Mouse (Mus musculus): ENCODE measurements around the gene Cxcl2.

The Cxcl2 gene

GRCm38 (mm10) chr5:90903339-90904020 lies at the start of gene Cxcl2:
Gene Cxcl2, plus strand, starts transcription at chr5:90903871.
- DNase-seq (ENCODE audit: low spot score), result peak; percentile 10

GRCm38 (mm10) chr5:90855308-90856230 lies 48.1 kb upstream of the Cxcl2 start:
- no peak for DNase-seq (ENCODE audit: low spot score)

GRCm38 (mm10) chr5:90857463-90857862 lies 46.2 kb upstream of the Cxcl2 start:
- no peak for DNase-seq (ENCODE audit: low spot score)

GRCm38 (mm10) chr5:90858429-90858828 lies 45.2 kb upstream of the Cxcl2 start:
- DNase-seq (ENCODE audit: low spot score), result no peak

- DNase-seq (ENCODE audit: low spot score), result no peak
These were observed 44.6 kb upstream of the Cxcl2 start for GRCm38 (mm10) chr5:90859031-90859430.

- DNase-seq (ENCODE audit: low spot score), result no peak
These were observed 41.7 kb upstream of the Cxcl2 start for GRCm38 (mm10) chr5:90861876-90862375.

- DNase-seq (ENCODE audit: low spot score), result no peak
These were observed 36.9 kb upstream of the Cxcl2 start for GRCm38 (mm10) chr5:90866770-90867169.

GRCm38 (mm10) chr5:90872377-90872776 lies 31.3 kb upstream of the Cxcl2 start:
- no peak for DNase-seq (ENCODE audit: low spot score)

- no peak for DNase-seq (ENCODE audit: low spot score)
These were observed 27.6 kb upstream of the Cxcl2 start for GRCm38 (mm10) chr5:90876045-90876444.

GRCm38 (mm10) chr5:90876471-90877172 lies 27.0 kb upstream of the Cxcl2 start:
- no peak for DNase-seq (ENCODE audit: low spot score)

GRCm38 (mm10) chr5:90877173-90877512 lies 26.5 kb upstream of the Cxcl2 start:
- DNase-seq (ENCODE audit: low spot score), result no peak

- no peak for DNase-seq (ENCODE audit: low spot score)
These were observed 24.2 kb upstream of the Cxcl2 start for GRCm38 (mm10) chr5:90879307-90880014.

- no peak for DNase-seq (ENCODE audit: low spot score)
These were observed 23.3 kb upstream of the Cxcl2 start for GRCm38 (mm10) chr5:90880335-90880850.

GRCm38 (mm10) chr5:90881021-90881420 lies 22.6 kb upstream of the Cxcl2 start:
- no peak for DNase-seq (ENCODE audit: low spot score)

GRCm38 (mm10) chr5:90881682-90882081 lies 22.0 kb upstream of the Cxcl2 start:
- no peak for DNase-seq (ENCODE audit: low spot score)

- DNase-seq (ENCODE audit: low spot score), result no peak
These were observed 21.5 kb upstream of the Cxcl2 start for GRCm38 (mm10) chr5:90882146-90882545.

GRCm38 (mm10) chr5:90884628-90885242 lies 18.9 kb upstream of the Cxcl2 start:
- DNase-seq (ENCODE audit: low spot score), result no peak

GRCm38 (mm10) chr5:90888661-90889060 lies 15.0 kb upstream of the Cxcl2 start:
- no peak for DNase-seq (ENCODE audit: low spot score)

GRCm38 (mm10) chr5:90890519-90891463 lies 12.9 kb upstream of the Cxcl2 start, which contains the start of gene Cxcl1:
Gene Cxcl1, plus strand, starts transcription at chr5:90891241.
- peak; percentile 64 for DNase-seq (ENCODE audit: low spot score)

- no peak for DNase-seq (ENCODE audit: low spot score)
These were observed 12.2 kb upstream of the Cxcl2 start for GRCm38 (mm10) chr5:90891464-90891813.
